Mouse (Mus musculus): ENCODE measurements at regions not wholly inside any gene's neighbourhood (a gene's known extent, or its start where the extent isn't known, plus 50 kb on each side); places are given as distances from the start of the nearest gene placed in this dataset.
A peak's percentile ranks its signal among the peaks of the same experiment; 100 is the strongest.

- peaks cover 22 to 73% of the 10 kb centered on the region in 2 experiments for H3K36me3 ChIP-seq (ENCODE audit: control insufficient read depth in 1 of 2, insufficient read depth in 2 of 2, low read length in 2 of 2)
- no peak overlapping the region for H3K4me3 ChIP-seq (ENCODE audit: control insufficient read depth in 1 of 2, insufficient read depth in 1 of 2, low read depth in 2 of 2, low read length in 2 of 2)
- H3K9me3 ChIP-seq (replicated peaks; ENCODE audit: insufficient read depth, low read length): no peaks in the 10 kb centered on the region
- H3K27ac ChIP-seq (ENCODE audit: control insufficient read depth, low read depth, low read length): peak overlapping the region; percentile 12; the same call in 1 of the 2 replicates
- H3K9ac ChIP-seq (ENCODE audit: control insufficient read depth, low read depth, low read length, poor library complexity, severe bottlenecking): no peak overlapping the region
- TF ChIP-seq ELF1 (IDR thresholded peaks at IDR 0.05; ENCODE audit: low read depth, low read length) (no peak), POLR2A (IDR thresholded peaks at IDR 0.05; ENCODE audit: control insufficient read depth in 1 of 2, insufficient read depth in 1 of 2, low read depth in 1 of 2, low read length in 2 of 2, poor library complexity in 1 of 2) (0 out of 4 replicates have a peak, but pooled peaks of 1 of the 2 experiments have one; percentile 17)
- H3K27me3 ChIP-seq (ENCODE audit: control insufficient read depth in 1 of 2, insufficient read depth in 2 of 2, low read length in 2 of 2): no peaks in the 10 kb centered on the region
- no peak for DNase-seq (ENCODE audit: low read depth, low spot score)
- peaks cover 46 to 56% of the 10 kb centered on the region in 2 experiments for H3K4me1 ChIP-seq (ENCODE audit: control insufficient read depth in 1 of 2, insufficient read depth in 2 of 2, low read length in 2 of 2)
- H3K79me2 ChIP-seq (ENCODE audit: control insufficient read depth, insufficient read depth, low read length, poor library complexity): peaks cover 59% of the 10 kb centered on the region
These were observed 1243.2 kb upstream of the A1bg start for GRCm38 (mm10) chr15:62165826-62166500.

GRCm38 (mm10) chr15:62164766-62165410 lies 1242.1 kb upstream of the A1bg start:
- no peak for DNase-seq (ENCODE audit: low read depth, low spot score)
- Histone ChIP-seq H3K4me1 (ENCODE audit: control insufficient read depth in 1 of 2, insufficient read depth in 2 of 2, low read length in 2 of 2) (peaks cover 40 to 59% of the 10 kb centered on the region in 2 experiments), H3K27me3 (ENCODE audit: control insufficient read depth in 1 of 2, insufficient read depth in 2 of 2, low read length in 2 of 2) (no peaks in the 10 kb centered on the region), H3K4me3 (ENCODE audit: control insufficient read depth in 1 of 2, insufficient read depth in 1 of 2, low read depth in 2 of 2, low read length in 2 of 2) (no peak overlapping the region), H3K9ac (ENCODE audit: control insufficient read depth, low read depth, low read length, poor library complexity, severe bottlenecking) (no peak overlapping the region), H3K27ac (ENCODE audit: control insufficient read depth, low read depth, low read length) (peak overlapping the region; percentile 18), H3K79me2 (ENCODE audit: control insufficient read depth, insufficient read depth, low read length, poor library complexity) (peaks cover 66% of the 10 kb centered on the region), H3K36me3 (ENCODE audit: control insufficient read depth in 1 of 2, insufficient read depth in 2 of 2, low read length in 2 of 2) (peaks cover 28 to 73% of the 10 kb centered on the region in 2 experiments), H3K9me3 (replicated peaks; ENCODE audit: insufficient read depth, low read length) (no peaks in the 10 kb centered on the region)
- TF ChIP-seq RAD21 (IDR thresholded peaks at IDR 0.05; ENCODE audit: low read depth, low read length): no peak
- TF ChIP-seq CHD1 (IDR thresholded peaks at IDR 0.05; ENCODE audit: low read depth, low read length): 0 out of 2 replicates have a peak, but pooled peaks have one; percentile 51
- peak; percentile 9; the same call in 1 of the 2 replicates for TF ChIP-seq USF1 (IDR thresholded peaks at IDR 0.05; ENCODE audit: low read depth, low read length)

GRCm38 (mm10) chr15:62163203-62163602 lies 1240.4 kb upstream of the A1bg start:
- peaks cover 28 to 76% of the 10 kb centered on the region in 2 experiments for H3K36me3 ChIP-seq (ENCODE audit: control insufficient read depth in 1 of 2, insufficient read depth in 2 of 2, low read length in 2 of 2)
- peak; percentile 81 for DNase-seq (ENCODE audit: low read depth, low spot score)
- peaks cover 61% of the 10 kb centered on the region for H3K79me2 ChIP-seq (ENCODE audit: control insufficient read depth, insufficient read depth, low read length, poor library complexity)
- TF ChIP-seq POLR2A (IDR thresholded peaks at IDR 0.05; ENCODE audit: control insufficient read depth in 1 of 2, insufficient read depth in 1 of 2, low read depth in 1 of 2, low read length in 2 of 2, poor library complexity in 1 of 2) (peak in 1 of 2 experiments; percentile 54; a peak in 2 of 4 replicates), KAT2A (conservative IDR thresholded peaks at IDR 0.05; ENCODE audit: low read depth, low read length) (0 out of 2 replicates have a peak, but pooled peaks have one; percentile 1), EP300 (IDR thresholded peaks at IDR 0.05; ENCODE audit: low read depth in 1 of 2, low read length in 2 of 2) (peak; percentile 55 to 88), TBP (IDR thresholded peaks at IDR 0.05; ENCODE audit: low read depth, low read length) (peak; percentile 64; the same call in 1 of the 2 replicates), MYB (IDR thresholded peaks at IDR 0.05; ENCODE audit: low read depth, low read length) (0 out of 2 replicates have a peak, but pooled peaks have one; percentile 67), TAL1 (IDR thresholded peaks at IDR 0.05; ENCODE audit: low read length) (0 out of 2 replicates have a peak, but pooled peaks have one; percentile 22), HCFC1 (IDR thresholded peaks at IDR 0.05; ENCODE audit: low read depth, low read length) (no peak), ETS1 (IDR thresholded peaks at IDR 0.05; ENCODE audit: low read depth, low read length) (peak; percentile 80), GATA1 (IDR thresholded peaks at IDR 0.05; ENCODE audit: low read depth, low read length) (peak; percentile 92), ZNF384 (IDR thresholded peaks at IDR 0.05; ENCODE audit: low read depth, low read length) (peak; percentile 95), RCOR1 (IDR thresholded peaks at IDR 0.05; ENCODE audit: low read depth, low read length) (peak; percentile 60; the same call in 1 of the 2 replicates), CHD1 (IDR thresholded peaks at IDR 0.05; ENCODE audit: low read depth, low read length) (no peak), TCF12 (IDR thresholded peaks at IDR 0.05; ENCODE audit: low read depth, low read length) (peak; percentile 62), MAZ (IDR thresholded peaks at IDR 0.05; ENCODE audit: low read depth, low read length) (0 out of 2 replicates have a peak, but pooled peaks have one; percentile 7), SIN3A (IDR thresholded peaks at IDR 0.05; ENCODE audit: low read length) (peak; percentile 79), POLR2AphosphoS2 (IDR thresholded peaks at IDR 0.05; ENCODE audit: low read length) (0 out of 2 replicates have a peak, but pooled peaks have one; percentile 18), POLR2AphosphoS5 (IDR thresholded peaks at IDR 0.05; ENCODE audit: borderline replicate concordance, low read depth, low read length) (no peak), CTCF (IDR thresholded peaks at IDR 0.05 in 2 of 3, conservative IDR thresholded peaks at IDR 0.05 in 1 of 3; ENCODE audit: control insufficient read depth in 1 of 3, insufficient read depth in 1 of 3, low read depth in 2 of 3, low read length in 3 of 3, poor library complexity in 1 of 3, severe bottlenecking in 1 of 3) (no peak)
- H3K9me3 ChIP-seq (replicated peaks; ENCODE audit: insufficient read depth, low read length): no peaks in the 10 kb centered on the region
- H3K27ac ChIP-seq (ENCODE audit: control insufficient read depth, low read depth, low read length): peak overlapping the region; percentile 96
- peak overlapping the region; percentile 59 for H3K9ac ChIP-seq (ENCODE audit: control insufficient read depth, low read depth, low read length, poor library complexity, severe bottlenecking)
- peaks cover 45 to 58% of the 10 kb centered on the region in 2 experiments for H3K4me1 ChIP-seq (ENCODE audit: control insufficient read depth in 1 of 2, insufficient read depth in 2 of 2, low read length in 2 of 2)
- no peaks in the 10 kb centered on the region for H3K27me3 ChIP-seq (ENCODE audit: control insufficient read depth in 1 of 2, insufficient read depth in 2 of 2, low read length in 2 of 2)
- no peak overlapping the region; a peak in 2 of 4 replicates for H3K4me3 ChIP-seq (ENCODE audit: control insufficient read depth in 1 of 2, insufficient read depth in 1 of 2, low read depth in 2 of 2, low read length in 2 of 2)
